Mouse (Mus musculus): ENCODE results near the gene Vamp2.

Vamp2 gene

DNA sequence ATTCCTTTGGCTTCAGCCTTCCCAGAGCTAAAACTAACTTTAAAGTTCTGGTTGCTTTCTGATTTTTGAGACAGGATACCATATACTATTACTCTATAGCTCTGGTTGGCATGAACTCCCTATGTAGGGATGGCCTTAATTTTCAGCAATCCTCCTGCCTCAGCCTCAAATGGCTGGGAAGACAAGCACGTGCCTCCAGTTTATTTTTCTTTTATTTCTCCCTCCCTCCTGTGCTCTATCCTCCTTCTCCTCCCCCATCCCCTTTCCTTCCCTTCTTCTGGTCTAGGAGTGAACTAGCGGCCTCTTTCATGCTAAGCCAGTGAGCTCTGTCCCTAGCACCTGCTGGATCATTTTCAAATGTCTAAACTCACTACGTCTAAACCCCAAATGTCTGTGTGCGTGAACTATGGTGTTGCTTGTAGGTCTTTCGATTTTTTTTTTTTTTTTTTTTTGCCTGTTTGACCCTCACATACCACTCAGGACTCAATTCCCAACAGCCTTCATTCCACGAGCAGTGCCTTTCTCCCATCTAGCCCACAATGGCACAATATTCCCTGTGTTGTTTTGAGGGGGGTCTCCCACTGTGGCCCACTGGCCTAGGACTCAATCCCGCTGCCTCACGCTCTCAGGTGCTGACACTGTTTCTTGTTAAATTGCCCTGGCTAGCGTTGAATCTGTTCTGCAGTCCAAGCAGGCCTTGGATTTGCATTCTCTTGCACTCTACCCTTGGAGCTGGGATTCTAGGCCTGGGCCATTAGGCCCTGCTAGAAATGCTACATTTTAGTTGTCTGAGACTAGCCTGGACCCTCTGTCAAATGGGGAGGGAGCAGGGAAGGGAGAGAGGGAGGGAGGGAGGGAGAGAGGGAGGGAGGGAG is 23.8 kb upstream of the Vamp2 start:
- DNase-seq (ENCODE audit: low spot score in 2 of 2), result no peak

DNA sequence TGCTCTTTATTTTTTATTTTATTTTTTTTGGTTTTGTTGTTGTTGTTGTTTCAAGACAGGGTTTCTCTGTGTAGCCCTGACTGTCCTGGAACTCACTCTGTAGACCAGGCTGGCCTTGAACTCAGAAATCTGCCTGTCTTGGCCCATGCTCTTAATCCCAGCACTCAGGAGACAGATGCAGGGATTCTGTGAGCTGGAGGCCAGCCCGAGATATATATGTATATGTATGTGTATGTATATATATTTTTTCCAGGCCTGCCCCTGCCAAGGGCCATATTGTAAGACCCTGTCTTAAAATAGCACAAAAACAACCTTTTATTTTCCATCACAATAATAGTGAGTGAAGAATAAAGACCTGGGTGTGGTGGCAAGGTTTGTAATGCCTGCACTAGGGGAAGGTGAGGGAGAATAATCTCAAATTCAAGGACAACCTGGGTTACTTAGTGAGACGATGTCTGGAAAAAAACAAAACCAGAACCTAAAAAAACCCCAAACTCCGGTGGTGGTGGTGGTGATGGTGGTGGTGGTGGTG is 22.8 kb upstream of the Vamp2 start:
- DNase-seq (ENCODE audit: low spot score in 2 of 2), result no peak

GRCm38 (mm10) chr11:69066163-69066861 is 22.0 kb upstream of the Vamp2 start:
- peak; percentile 52 to 59 for DNase-seq (ENCODE audit: low spot score in 2 of 2)

GRCm38 (mm10) chr11:69066956-69067355 is 21.3 kb upstream of the Vamp2 start:
- DNase-seq (ENCODE audit: low spot score in 2 of 2), result peak; percentile 86 to 92

GRCm38 (mm10) chr11:69067601-69068000 is 20.7 kb upstream of the Vamp2 start:
- no peak for DNase-seq (ENCODE audit: low spot score in 2 of 2)

DNA sequence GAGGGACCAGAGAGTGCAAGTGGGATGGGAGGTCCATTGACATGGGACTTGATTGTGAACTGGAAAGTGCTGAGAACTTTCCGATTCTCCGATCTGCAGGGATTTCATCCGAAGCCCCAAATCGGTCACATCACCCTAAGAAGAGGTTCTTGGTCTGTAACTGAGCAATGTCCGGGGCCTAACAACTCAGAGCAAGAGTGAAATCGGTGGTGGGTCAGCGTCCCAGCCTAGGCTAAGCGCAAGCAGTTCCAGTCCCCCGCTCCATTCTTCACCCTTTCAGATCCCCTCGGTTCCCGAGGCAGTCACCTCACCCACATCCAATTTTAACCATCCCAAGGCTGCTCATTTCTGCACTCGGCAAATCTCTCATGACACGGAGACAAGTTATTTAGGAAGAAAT is 18.2 kb upstream of the Vamp2 start:
- no peak for DNase-seq (ENCODE audit: low spot score in 2 of 2)

GRCm38 (mm10) chr11:69070590-69071222 is 17.6 kb upstream of the Vamp2 start, which contains the start of gene Tmem107:
TSS of gene Tmem107 (plus strand) at chr11:69070806.
- DNase-seq (ENCODE audit: low spot score in 2 of 2), result peak; percentile 91 to 97

GRCm38 (mm10) chr11:69071262-69071661 is 17.0 kb upstream of the Vamp2 start:
- no peak for DNase-seq (ENCODE audit: low spot score in 2 of 2)

- no peak for DNase-seq (ENCODE audit: low spot score in 2 of 2)
These were observed 16.1 kb upstream of the Vamp2 start for GRCm38 (mm10) chr11:69072234-69072633.

- no peak for DNase-seq (ENCODE audit: low spot score in 2 of 2)
These were observed 15.6 kb upstream of the Vamp2 start for GRCm38 (mm10) chr11:69072666-69073064.

DNA sequence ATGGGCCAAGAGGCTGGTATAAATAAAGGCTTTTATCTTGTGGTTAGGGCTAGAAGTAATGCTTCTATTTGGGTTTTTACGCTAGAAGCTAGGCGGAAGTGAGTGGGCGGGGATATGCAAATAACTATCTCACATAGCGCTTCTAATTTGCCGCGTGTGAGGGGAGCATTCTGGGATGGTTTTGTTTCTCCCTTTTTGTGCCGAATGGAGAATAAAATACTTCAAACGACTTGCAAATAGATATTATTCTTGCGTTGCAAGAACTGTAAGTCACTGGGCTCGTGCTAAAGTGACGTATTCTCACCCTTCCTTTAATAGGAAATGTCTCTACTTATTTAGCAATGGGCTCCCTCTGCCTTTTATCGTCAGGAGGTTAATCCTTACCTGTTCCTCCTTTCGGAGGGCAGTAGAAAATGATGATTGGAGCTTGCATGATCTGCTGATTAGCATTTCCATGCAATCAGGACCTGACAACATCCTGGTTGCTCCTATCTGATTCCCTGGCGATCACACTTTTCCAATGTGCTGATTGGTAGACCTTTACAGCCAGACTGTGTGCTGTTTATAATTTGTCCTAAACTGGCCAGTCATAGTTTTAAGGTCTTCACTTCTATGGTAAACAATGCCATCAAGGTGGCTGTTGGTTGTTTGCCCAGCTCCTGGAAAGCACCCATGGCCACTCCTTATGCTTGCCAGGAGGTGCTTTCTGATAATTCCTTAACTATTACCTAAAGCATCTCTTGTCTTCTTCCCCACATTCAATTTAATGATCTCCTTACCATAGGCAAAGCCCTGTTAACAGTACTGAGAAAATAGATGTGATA is 15.0 kb upstream of the Vamp2 start:
- peak; percentile 79 to 92 for DNase-seq (ENCODE audit: low spot score in 2 of 2)

DNA sequence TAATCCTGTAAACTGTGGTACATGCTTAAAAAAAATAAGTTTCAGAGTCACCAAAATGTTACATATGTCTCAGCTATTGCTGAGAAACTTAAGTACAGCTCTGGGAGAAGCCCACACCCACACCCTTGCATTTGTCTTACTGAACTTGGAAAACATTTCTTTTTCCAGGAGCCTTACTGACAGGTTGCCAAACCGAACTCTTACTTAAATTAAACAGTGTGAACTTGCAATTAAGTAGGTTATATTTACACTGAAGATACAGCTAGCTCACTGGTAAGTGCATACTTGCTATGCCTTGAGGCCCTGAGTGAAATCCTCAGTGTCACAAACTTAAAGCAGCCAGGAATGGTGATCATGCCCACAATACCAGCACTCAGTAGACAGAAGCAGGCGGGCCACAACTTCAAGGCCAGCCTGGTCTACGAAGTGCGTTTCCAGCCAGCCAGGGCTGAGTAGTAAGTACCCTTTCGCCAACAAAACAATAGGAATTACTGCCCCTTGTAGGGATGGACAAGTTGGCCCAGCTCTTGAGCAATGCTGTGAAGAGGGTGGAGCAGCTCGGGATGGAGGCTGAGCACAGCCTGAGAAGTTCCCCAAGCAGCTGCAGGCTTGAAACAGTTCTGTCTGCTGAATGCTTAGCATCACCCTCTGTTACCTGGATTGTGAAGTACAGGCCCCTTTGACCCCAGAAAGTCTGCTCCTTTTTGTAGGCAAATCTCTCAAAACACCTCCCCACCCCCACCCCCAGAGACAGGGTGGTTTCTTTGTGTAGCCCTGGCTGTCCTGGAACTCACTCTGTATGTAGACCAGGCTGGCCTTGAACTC is 14.1 kb upstream of the Vamp2 start:
- DNase-seq (ENCODE audit: low spot score in 2 of 2), result peak in 1 of 2 experiments; percentile 42

GRCm38 (mm10) chr11:69074776-69075069 is 13.6 kb upstream of the Vamp2 start:
- no peak for DNase-seq (ENCODE audit: low spot score in 2 of 2)

GRCm38 (mm10) chr11:69075764-69076479 is 12.4 kb upstream of the Vamp2 start:
- no peak for DNase-seq (ENCODE audit: low spot score in 2 of 2)

- no peak for DNase-seq (ENCODE audit: low spot score in 2 of 2)
These were observed 11.7 kb upstream of the Vamp2 start for GRCm38 (mm10) chr11:69076572-69076971.

DNA sequence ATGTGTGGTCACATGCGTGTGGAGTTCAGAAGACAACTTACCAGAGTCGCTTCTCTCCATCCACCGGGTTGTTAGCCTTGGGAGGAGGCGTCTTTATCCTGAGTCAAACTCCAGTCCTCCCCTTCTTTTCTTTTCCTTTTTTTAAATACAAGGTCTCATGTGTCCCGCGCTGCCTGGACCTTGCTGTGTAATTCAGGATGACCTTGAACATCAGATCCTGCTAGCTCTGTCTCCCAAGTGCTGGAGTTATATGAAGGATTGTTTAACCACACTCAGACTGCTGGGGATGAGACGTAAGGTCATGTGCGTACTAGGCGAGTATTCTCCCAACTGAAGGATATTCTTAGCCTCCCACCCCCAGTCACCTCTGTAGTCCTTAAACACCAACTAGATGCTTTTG is 11.0 kb upstream of the Vamp2 start:
- no peak for DNase-seq (ENCODE audit: low spot score in 2 of 2)

DNA sequence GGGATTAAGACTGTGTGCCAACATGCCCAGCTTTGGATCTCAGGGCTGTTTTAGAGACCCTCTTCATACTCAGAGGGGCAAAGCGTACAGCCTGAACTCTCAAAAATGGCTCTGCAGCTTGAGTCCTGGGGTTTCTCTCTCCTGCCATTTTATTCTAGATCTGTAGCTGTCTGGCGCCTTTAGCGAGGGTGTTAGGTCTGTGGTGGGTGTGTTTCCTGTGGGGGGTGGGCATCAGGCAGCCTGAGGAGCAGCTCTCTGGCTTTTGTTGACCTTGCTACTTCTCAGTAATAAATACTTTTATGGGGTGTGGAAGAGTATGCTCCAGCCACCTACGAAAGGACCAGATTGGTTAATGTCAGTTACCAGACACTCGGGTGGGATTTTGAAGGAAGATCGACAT is 10.2 kb upstream of the Vamp2 start:
- DNase-seq (ENCODE audit: low spot score in 2 of 2), result no peak

- DNase-seq (ENCODE audit: low spot score in 2 of 2), result no peak
These were observed 9.4 kb upstream of the Vamp2 start for GRCm38 (mm10) chr11:69078805-69079438.

DNA sequence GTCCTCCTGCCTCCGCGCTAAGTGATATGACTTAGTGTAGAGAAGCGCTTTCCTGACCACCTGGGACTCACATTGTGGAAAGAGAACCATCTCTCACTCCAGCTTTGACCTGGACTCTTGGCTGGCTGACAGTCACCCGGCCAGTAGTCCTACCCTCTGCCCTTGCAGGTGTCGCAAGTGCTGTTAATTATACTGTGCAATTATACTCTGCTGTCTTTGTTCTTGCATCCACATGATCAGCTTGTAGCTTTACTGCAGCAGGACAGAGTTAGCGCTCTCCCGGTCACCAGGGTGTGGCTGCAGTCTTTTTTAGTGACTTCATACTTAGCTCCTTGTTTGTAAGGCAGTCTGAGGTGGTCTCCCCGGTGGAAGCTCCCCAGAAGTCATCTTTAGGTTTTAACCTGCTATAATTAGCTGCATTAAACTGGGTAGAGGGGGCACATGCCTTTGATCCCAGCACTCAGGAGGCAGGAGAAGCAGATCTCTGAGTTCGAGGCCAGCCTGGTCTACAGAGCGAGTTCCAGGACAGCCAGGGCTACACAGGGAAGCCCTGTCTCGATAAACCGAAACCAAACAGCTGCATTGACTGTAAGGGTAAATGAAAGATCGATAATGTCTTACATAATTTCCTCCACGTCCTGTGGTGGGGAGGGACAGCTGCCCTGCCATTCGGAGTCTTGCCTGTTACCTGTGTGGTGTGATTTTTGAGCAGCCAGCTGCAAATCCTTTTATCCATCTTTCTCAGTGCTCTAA is 8.0 kb upstream of the Vamp2 start:
- no peak for DNase-seq (ENCODE audit: low spot score in 2 of 2)
